Mouse (Mus musculus) kidney, postnatal 0 days (tissue): ENCODE measurements around the gene Ano3. TPM values are rescaled to one million over a fixed set of nuclear protein-coding genes. Genes with fewer than 3 reads are reported as not detected.

ENCODE experiments used
- ATAC-seq: fragments of 200-750 bp; cut with Nextera tagmentation; replicated peaks from 2 replicates; pipeline ENCODE4 v1.8.0; 2017; ENCODE audit warnings: low read depth, moderate number of reproducible peaks, moderate TSS enrichment, moderate library complexity; ENCODE audit not compliant: low FRiP score
- DNase-seq: peaks from one replicate; pipeline ENCODE4 v3.0.0-alpha.2; 2016; ENCODE audit warnings: low spot score
- H3K27ac ChIP-seq: fragments of 300-500 bp; sonication (generic); 2 replicates; pipeline ENCODE4 v1.5.1; 2014; ENCODE audit warnings: mild to moderate bottlenecking
- H3K27me3 ChIP-seq: fragments of 300-500 bp; sonication (generic); 2 replicates; pipeline ENCODE4 v1.6.1; 2014; ENCODE audit warnings: low read length, mixed read lengths; ENCODE audit not compliant: insufficient read depth
- H3K36me3 ChIP-seq: fragments of 300-500 bp; sonication (generic); 2 replicates; pipeline ENCODE4 v1.6.1; 2014; ENCODE audit warnings: low read length, mixed read lengths; ENCODE audit not compliant: insufficient read depth
- H3K4me1 ChIP-seq: fragments of 300-500 bp; sonication (generic); replicated peaks from 2 replicates; pipeline ENCODE4 v1.6.1; 2014; ENCODE audit warnings: antibody characterized with exemption, low read length, mixed read lengths; ENCODE audit not compliant: insufficient read depth
- H3K4me2 ChIP-seq: fragments of 300-500 bp; sonication (generic); 2 replicates; pipeline ENCODE4 v1.6.1; 2014; ENCODE audit warnings: mild to moderate bottlenecking, low read length, moderate library complexity, mixed read lengths
- H3K4me3 ChIP-seq: fragments of 300-500 bp; sonication (generic); replicated peaks from 2 replicates; pipeline ENCODE4 v1.5.1; 2014; ENCODE audit warnings: low read depth, low read length
- H3K9ac ChIP-seq: fragments of 300-500 bp; sonication (generic); 2 replicates; pipeline ENCODE4 v1.6.1; 2014; ENCODE audit warnings: low read depth, low read length
- H3K9me3 ChIP-seq: fragments of 300-500 bp; sonication (generic); replicated peaks from 2 replicates; pipeline ENCODE4 v1.6.1; 2016; ENCODE audit warnings: low read length, inconsistent platforms, mixed read lengths
- CTCF ChIP-seq: IDR thresholded peaks from 2 replicates; pipeline ENCODE4 v1.5.1; 2016; ENCODE audit warnings: antibody characterized with exemption, low read depth, mild to moderate bottlenecking, moderate library complexity
- WGBS: fragments of 180-500 bp; shearing (Covaris S2); extraction: QIAGEN DNeasy Blood & Tissue Kit; methylation state at CpG from one replicate; pipeline ENCODE4 v1.1.7; 2014; 5-methylcytosine and 5-hydroxymethylcytosine counted together
- polyA plus RNA-seq: library from polyadenylated mRNA; unstranded; fragments of >200 nt; fragmentation: Nextera tagmentation; extraction: Ambion mirVana; gene quantifications from 2 replicates; pipeline ENCODE4 v1.2.1, GENCODE M21; 2015

Ano3 gene
- polyA plus RNA-seq, 1 experiment from 2014 or later, result 0.57 TPM

DNA sequence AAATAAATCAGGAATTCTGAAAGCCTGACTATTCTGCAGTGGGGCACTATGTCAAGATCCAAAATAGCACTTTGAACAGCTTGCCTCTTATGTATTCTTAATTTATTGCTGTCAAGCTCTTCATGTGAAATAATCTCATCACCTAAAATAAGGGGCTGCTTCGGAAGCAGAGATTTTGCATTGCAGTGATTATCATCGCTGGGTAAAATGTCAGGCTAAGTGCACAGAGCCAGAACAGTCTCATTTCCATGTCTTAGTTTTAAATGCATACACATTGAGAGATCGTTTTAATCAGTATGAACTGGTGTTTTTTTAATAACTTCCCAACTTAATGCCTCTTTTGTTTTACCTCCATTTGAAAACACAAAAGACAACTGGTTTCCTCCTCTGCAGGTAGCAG lies 163.3 kb downstream of the Ano3 start:
- no peak overlapping the region for H3K9ac ChIP-seq
- H3K9me3 ChIP-seq, result no peaks in the 10 kb centered on the region
- no peak for DNase-seq
- no peak for TF ChIP-seq CTCF
- H3K36me3 ChIP-seq, result no peaks in the 10 kb centered on the region
- no peak overlapping the region for H3K4me3 ChIP-seq
- no peaks in the 10 kb centered on the region for H3K4me1 ChIP-seq
- no peak for ATAC-seq
- WGBS, result 80% methylated on average over 3 of the region's 3 CpGs
- H3K4me2 ChIP-seq, result no peak overlapping the region
- no peaks in the 10 kb centered on the region for H3K27me3 ChIP-seq
- no peak overlapping the region for H3K27ac ChIP-seq

DNA sequence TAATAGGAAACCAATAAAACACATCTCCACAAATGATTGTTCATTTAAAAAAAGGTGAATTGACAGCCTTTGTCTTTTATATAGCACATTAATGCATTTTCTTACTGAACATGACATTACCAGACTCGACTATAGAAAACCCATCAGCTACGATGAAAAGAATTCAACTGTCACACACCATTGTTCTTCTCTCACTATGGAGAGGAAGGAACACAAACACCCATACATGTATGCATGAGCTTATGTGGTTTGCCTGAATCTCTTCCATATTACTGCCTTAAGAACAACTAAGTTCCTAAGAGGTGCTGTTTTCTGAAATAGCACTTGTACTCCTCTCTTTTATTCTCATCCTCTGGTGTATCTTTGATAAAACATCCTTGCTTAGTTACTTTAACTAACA lies 191.3 kb downstream of the Ano3 start:
- no peak overlapping the region for H3K27ac ChIP-seq
- no peaks in the 10 kb centered on the region for H3K4me1 ChIP-seq
- H3K36me3 ChIP-seq, result no peaks in the 10 kb centered on the region
- no peak for TF ChIP-seq CTCF
- no peaks in the 10 kb centered on the region for H3K9me3 ChIP-seq
- H3K9ac ChIP-seq, result no peak overlapping the region
- no peak for ATAC-seq
- WGBS, result 85% methylated on average over 2 of the region's 2 CpGs
- no peak overlapping the region for H3K4me2 ChIP-seq
- H3K27me3 ChIP-seq, result no peaks in the 10 kb centered on the region
- no peak overlapping the region for H3K4me3 ChIP-seq
- no peak for DNase-seq

GRCm38 (mm10) chr2:110757556-110757955 lies 193.2 kb downstream of the Ano3 start:
- no peaks in the 10 kb centered on the region for H3K27me3 ChIP-seq
- no peak overlapping the region for H3K4me2 ChIP-seq
- no peaks in the 10 kb centered on the region for H3K36me3 ChIP-seq
- no peaks in the 10 kb centered on the region for H3K4me1 ChIP-seq
- no peak overlapping the region for H3K27ac ChIP-seq
- no peak overlapping the region for H3K4me3 ChIP-seq
- WGBS, result 77% methylated on average over 2 of the region's 2 CpGs
- TF ChIP-seq CTCF, result no peak
- ATAC-seq, result no peak
- DNase-seq, result no peak
- no peaks in the 10 kb centered on the region for H3K9me3 ChIP-seq
- no peak overlapping the region for H3K9ac ChIP-seq

- Histone ChIP-seq H3K4me3 (no peak overlapping the region), H3K9me3 (no peaks in the 10 kb centered on the region), H3K36me3 (no peaks in the 10 kb centered on the region), H3K4me1 (no peaks in the 10 kb centered on the region), H3K27ac (no peak overlapping the region), H3K4me2 (no peak overlapping the region), H3K9ac (no peak overlapping the region), H3K27me3 (no peaks in the 10 kb centered on the region)
- no peak for DNase-seq
- TF ChIP-seq CTCF, result no peak
- WGBS, result 52% methylated on average over 1 of the region's 1 CpGs
- ATAC-seq, result no peak
Measured at GRCm38 (mm10) chr2:110740493-110740892, 210.2 kb downstream of the Ano3 start.

- Histone ChIP-seq H3K9ac (no peak overlapping the region), H3K4me3 (no peak overlapping the region), H3K9me3 (no peaks in the 10 kb centered on the region), H3K4me1 (no peaks in the 10 kb centered on the region), H3K36me3 (no peaks in the 10 kb centered on the region), H3K27ac (no peak overlapping the region), H3K27me3 (no peaks in the 10 kb centered on the region), H3K4me2 (no peak overlapping the region)
- ATAC-seq (no peak), DNase-seq (no peak)
- WGBS, result 83% methylated on average over 1 of the region's 1 CpGs
- no peak for TF ChIP-seq CTCF
Measured at GRCm38 (mm10) chr2:110739781-110740180, 210.9 kb downstream of the Ano3 start.

DNA sequence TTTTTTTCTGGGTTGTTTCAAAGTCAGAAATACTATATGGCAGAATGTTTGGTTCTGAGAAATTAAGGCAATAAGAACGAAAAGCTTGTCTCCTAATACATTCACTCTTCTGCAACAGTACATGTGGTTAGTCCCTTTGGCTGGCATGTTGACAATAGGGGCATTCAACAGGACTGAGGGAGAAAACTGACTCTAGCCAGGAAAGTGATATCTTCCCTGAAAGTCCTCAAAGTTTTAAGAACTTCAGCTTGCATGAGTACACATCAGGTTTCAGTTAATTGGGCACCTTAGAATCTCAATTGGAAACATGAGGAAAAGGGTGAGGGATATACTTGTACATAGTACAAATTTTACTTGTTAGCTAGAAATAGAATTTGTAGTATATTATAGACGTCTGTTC lies 212.7 kb downstream of the Ano3 start:
- no peak overlapping the region for H3K27ac ChIP-seq
- WGBS, result 75% methylated on average over 2 of the region's 2 CpGs
- no peak for TF ChIP-seq CTCF
- DNase-seq (no peak), ATAC-seq (no peak)
- no peaks in the 10 kb centered on the region for H3K4me1 ChIP-seq
- H3K4me2 ChIP-seq, result no peak overlapping the region
- H3K9ac ChIP-seq, result no peak overlapping the region
- H3K36me3 ChIP-seq, result no peaks in the 10 kb centered on the region
- no peak overlapping the region for H3K4me3 ChIP-seq
- no peaks in the 10 kb centered on the region for H3K9me3 ChIP-seq
- no peaks in the 10 kb centered on the region for H3K27me3 ChIP-seq

- H3K27me3 ChIP-seq, result no peaks in the 10 kb centered on the region
- no peaks in the 10 kb centered on the region for H3K4me1 ChIP-seq
- DNase-seq, result no peak
- H3K27ac ChIP-seq, result no peak overlapping the region
- no peak for ATAC-seq
- WGBS, result 74% methylated on average over 4 of the region's 4 CpGs
- H3K9me3 ChIP-seq, result no peaks in the 10 kb centered on the region
- H3K9ac ChIP-seq, result no peak overlapping the region
- H3K36me3 ChIP-seq, result no peaks in the 10 kb centered on the region
- H3K4me3 ChIP-seq, result no peak overlapping the region
- TF ChIP-seq CTCF, result no peak
- no peak overlapping the region for H3K4me2 ChIP-seq
Measured at GRCm38 (mm10) chr2:110737236-110737635, 213.5 kb downstream of the Ano3 start.
